Mouse (Mus musculus): ENCODE data around the gene Krtap4-8.
"Not testable (repeated sequence)": the region's sequence is repeated elsewhere in the genome, so short reads cannot be mapped to it uniquely, and the experiment has no call there.

DNA sequence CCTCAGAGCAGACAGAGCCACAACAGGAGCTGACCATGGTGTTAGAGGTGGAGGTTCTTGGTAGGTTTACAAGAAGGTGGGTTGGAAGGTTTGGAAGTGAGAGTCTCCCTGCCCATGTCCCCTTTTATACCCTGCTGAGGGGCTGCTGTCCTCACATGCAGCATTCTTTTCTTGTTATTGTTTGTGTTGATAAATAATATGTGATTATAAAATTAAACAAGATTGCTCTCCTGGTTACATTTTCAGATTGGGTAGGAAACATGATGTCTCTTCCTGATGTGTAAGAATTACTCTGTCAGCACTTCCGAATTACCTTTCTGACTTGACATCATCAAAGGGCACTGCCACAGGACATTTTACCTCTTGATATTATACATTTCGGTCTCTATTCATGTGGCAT lies 35.1 kb upstream of the Krtap4-8 start, which contains the start of gene Gm11564:
- not testable (repeated sequence) for TF ChIP-seq CTCF (IDR thresholded peaks at IDR 0.05; ENCODE audit: low read depth, low read length); POLR2A (IDR thresholded peaks at IDR 0.05; ENCODE audit: extremely low read depth, insufficient read depth, low read length)

All from liver, adult 2 months (tissue).